Mouse (Mus musculus) spleen, embryonic (tissue): ENCODE results near the gene Iqcf4.
"Not testable (repeated sequence)": the region's sequence is repeated elsewhere in the genome, so short reads cannot be mapped to it uniquely, and the experiment has no call there.

Experiments
- CTCF ChIA-PET: fragments of 350-600 bp; sonication (Branson Sonifier 250); formaldehyde crosslinking; loops from one replicate; lab custom pipeline; 2022; lab: Charles Lee

Gene Iqcf4

DNA sequence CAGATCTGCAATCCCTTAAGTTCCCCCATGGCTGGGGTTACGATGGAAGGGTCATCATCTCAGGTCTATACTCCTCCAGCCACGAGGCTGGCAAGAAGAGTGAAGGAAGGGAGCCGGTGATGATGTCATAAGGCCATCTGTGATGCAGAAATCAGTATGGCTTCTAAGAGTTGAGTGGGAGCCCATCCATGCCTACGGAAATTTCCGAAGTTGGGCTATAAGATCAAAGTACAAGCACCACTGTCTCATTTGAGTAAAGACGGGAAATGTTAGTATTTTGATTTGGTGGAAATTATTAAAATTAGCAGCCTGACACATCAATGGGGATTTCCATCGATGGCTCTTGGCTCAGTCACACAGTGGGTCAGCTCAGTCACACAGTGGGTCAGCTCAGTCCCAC lies at the start of gene Iqcf4:
Iqcf4 (minus strand) TSS at position 101 of the 400 bp plus-strand sequence.
- CTCF ChIA-PET, result no interaction called here

- CTCF ChIA-PET, result no interaction called here
Measured at GRCm38 (mm10) chr9:106617496-106617895, 46.7 kb upstream of the Iqcf4 start.

- CTCF ChIA-PET, result no interaction called here
Measured at GRCm38 (mm10) chr9:106616306-106616705, 45.5 kb upstream of the Iqcf4 start.

DNA sequence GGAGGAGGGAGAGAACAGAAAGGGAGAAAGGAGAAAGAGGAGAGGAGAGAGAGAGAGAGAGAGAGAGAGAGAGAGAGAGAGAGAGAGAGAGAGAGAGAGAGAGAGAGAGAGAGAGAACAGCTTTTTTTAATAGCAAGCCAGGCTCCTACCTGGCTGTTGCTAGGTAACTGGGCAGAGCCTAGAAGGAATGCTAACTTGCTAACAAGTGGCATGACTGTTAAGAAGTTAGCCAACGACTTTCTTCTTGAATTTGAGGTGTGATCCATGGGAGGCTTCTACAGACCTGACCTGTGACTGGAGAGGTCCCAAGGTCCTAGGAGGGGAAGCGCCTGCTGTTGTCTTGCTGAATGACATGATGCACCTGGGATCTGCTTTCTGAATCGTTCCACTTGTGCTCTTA lies 43.8 kb upstream of the Iqcf4 start:
- CTCF ChIA-PET, result no interaction called here

DNA sequence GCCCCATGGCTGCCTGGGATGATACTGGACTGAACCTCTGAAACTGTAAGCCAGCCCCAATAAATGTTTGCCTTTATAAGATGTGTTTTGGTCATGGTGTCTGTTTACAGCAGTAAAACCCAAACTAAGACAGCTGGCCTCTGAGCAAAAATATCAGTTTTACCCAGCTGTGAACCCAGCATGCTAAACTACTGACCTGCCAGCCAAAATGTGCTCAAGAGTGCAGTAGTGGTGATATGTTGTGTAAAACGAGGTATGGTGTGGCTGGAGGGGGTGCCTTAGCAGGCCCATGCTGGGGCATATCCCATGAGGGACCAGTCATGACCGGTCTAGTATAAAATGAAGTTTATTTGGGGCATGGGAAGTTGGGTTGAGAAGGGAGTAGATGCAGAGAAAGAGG lies 43.2 kb upstream of the Iqcf4 start:
- CTCF ChIA-PET, result no interaction called here

DNA sequence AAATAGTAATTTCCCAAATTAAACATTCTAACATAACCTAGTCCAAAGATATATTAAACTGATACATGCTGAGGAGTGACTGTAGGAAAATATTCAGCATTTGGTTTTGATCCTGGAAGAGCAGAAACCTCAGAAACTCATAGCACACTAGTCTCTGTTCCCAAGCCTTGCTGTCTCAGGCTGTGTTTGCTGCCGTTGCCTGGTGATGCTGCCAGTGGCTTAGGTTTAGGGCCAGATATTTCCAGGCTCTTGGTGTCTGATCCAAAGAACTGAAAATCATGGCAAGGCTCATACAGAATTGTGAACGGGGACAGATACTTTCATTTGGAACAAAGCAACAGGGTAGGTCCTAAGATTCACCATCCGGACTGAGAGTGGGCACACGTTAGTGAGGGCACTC lies 39.9 kb upstream of the Iqcf4 start:
- CTCF ChIA-PET, result no interaction called here

DNA sequence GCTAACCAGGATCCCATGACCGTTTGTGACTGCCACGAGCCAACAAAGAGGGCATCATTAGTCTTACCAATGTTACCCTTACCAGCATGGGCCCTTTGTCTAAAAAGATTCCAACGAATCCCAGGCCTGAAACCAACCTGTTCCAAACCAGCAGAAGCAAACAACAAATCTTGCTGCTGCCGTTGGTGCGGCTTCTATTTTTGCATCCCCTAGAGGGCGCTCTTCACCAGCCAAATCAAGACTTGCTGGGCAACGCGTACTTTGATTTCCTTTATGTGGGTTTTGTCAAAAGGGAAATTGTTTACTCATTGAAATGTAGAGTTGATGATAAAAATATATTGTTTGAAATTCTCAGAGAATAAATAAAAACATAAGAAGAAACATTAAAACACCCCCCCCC lies 29.8 kb upstream of the Iqcf4 start:
- CTCF ChIA-PET, result no interaction called here

- CTCF ChIA-PET, result no interaction called here
Measured at GRCm38 (mm10) chr9:106598466-106598865, 27.7 kb upstream of the Iqcf4 start.

GRCm38 (mm10) chr9:106595836-106596235 lies 25.0 kb upstream of the Iqcf4 start:
- CTCF ChIA-PET, result no interaction called here

DNA sequence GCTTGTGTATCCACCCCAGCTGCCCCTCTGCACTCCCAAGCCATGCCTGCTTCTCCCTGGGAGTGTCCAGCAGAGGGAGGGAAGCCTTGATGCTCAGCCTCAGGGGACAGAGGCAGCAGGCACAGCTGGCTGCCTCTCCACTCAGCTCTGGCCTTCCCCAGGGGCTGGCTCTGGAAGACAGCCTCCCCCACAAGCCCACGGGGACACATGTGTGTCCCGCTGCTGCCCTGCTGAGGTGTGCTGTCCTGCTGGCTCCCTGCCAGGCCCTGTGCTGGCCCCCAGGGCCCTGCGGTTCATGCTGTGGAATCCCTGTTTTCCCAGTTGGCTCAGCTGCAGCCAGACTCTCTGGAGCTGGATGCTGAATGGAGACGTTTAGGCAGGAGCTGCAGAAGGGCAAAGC lies 24.6 kb upstream of the Iqcf4 start:
- CTCF ChIA-PET, result not testable (repeated sequence)

GRCm38 (mm10) chr9:106592158-106592557 lies 21.4 kb upstream of the Iqcf4 start:
- CTCF ChIA-PET, result no interaction called here

DNA sequence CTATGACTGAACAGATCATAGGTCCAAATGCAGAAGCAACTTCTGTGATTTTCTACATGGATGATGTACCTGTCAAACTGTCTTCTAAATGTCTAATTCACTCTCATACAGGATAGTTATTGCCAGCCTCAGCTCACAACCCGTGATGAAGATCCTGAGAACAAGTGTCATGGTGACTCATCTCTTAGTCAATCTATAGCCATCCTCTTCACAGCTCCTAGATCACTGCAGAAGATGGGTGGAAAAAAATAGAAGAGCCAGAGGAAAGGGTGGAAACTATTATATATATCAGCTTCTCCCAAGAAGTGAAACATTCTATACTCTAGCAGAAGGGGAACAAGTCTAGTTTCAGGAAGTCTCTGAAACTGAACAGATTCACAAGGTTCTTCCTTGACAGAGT lies 11.8 kb upstream of the Iqcf4 start:
- CTCF ChIA-PET, result no interaction called here

- CTCF ChIA-PET, result no interaction called here
Measured at GRCm38 (mm10) chr9:106580016-106580415, 9.2 kb upstream of the Iqcf4 start.

- CTCF ChIA-PET, result no interaction called here
Measured at GRCm38 (mm10) chr9:106576112-106576511, 5.3 kb upstream of the Iqcf4 start.

DNA sequence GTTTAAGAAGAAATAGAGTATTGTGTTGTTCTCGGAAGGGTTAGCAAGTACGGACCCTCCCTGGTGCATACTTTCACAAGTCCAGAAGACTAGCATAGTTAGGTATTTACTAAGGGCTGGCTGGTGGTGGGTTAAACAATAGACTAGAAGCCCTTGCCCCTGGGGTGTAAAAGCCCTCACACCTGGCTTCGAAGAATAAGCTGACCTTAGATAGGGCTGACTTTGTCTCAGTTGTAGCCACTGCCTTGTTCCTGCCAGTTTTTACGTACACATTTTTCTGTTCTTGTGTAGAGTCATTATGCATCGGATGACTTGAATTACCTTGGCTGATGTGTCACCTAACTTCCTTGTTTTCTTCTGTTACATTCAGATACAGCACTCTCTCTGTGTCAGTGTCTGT lies 2.6 kb upstream of the Iqcf4 start:
- CTCF ChIA-PET, result interaction anchor here (0.6 kb wide), 1 partner anchor 262 kb away, joined by 4 read pairs; no protein-coding TSS in a partner anchor

DNA sequence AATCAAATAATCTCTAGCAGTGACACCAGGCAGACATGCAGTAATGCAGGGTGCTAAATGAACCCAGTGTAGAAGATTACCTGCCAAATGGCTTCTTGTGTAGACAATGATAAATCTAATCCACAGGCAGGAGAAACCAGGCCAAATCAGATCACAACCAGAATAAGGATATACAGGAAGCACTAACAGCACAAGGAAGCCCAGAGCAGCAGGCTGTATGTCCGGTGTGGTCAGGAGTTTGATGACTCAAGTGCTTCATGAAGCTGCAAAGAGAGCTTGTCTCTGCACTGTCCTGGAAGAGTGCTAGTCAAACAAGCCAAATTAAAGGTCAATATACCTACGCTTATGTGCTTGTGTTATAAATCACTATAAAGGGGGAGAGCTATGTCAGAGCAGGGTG lies 1.4 kb upstream of the Iqcf4 start:
- CTCF ChIA-PET, result no interaction called here

DNA sequence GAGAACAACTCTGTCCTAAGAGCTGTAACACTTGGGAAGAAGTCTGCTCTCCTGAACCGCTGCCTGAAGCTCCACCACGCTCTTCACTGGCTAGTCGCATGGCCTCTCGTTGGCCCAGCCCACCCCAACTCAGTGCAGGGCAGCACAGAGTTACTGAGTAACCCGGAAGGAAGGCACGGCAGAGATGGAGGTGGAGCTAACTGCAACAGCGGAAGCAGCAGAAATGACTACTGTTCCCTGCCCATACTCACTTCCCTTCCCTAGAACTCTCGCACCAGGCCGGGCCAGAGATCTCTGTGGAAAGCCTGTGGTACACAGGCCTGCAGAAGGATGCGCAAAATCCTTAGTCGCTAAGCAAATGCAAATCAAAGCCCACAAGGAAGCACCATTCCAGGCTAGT lies 4.4 kb downstream of the Iqcf4 start:
- CTCF ChIA-PET, result no interaction called here

GRCm38 (mm10) chr9:106564025-106564424 lies 6.8 kb downstream of the Iqcf4 start:
- CTCF ChIA-PET, result no interaction called here

DNA sequence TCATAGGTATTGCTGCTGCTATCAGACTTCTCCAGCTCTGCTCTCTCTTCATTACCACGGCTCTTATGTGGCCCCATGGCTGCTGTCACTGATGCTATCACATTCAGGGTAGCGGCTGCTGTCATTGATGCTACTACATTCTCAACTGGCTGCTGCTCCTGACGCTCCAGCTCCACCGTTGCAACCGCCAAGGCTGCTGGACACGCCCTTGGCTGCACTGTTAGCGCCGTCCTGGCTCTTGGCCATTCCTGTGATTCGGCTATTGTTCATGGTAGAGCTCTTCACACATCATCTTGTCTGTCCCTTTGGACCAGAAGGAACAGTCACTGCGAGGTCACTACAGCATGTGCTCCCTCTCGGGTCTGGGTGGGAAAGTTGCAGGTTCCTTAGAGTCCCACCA lies 8.5 kb downstream of the Iqcf4 start:
- CTCF ChIA-PET, result no interaction called here

- CTCF ChIA-PET, result interaction anchor here (0.5 kb wide), 1 partner anchor 9 kb away, joined by 6 read pairs; no protein-coding TSS in a partner anchor
Measured at GRCm38 (mm10) chr9:106561531-106561930, 9.3 kb downstream of the Iqcf4 start, which contains the start of gene Iqcf3. TSS of gene Iqcf3 (minus strand) at chr9:106561631.

DNA sequence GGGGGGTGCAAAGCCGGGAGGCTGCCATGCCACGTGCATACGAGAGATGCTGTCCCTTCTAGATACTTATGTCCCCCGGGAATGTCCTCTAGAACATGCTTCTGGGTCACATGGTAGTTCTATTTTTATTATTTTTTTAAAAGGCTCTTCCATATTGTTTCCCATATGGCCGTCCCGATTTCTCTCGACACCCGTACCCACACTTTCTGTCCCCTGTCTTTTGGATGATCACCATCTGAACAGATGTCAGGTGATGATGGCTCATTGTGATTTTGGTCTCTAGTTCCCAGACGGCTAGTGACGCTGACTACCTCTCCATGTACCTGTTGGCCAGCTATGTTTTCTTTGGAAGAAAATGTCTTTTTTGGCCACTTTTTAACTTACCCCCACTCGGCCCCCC lies 35.8 kb downstream of the Iqcf4 start:
- CTCF ChIA-PET, result no interaction called here

- CTCF ChIA-PET, result no interaction called here
Measured at GRCm38 (mm10) chr9:106534296-106534695, 36.5 kb downstream of the Iqcf4 start.

- CTCF ChIA-PET, result no interaction called here
Measured at GRCm38 (mm10) chr9:106531833-106532232, 39.0 kb downstream of the Iqcf4 start.

DNA sequence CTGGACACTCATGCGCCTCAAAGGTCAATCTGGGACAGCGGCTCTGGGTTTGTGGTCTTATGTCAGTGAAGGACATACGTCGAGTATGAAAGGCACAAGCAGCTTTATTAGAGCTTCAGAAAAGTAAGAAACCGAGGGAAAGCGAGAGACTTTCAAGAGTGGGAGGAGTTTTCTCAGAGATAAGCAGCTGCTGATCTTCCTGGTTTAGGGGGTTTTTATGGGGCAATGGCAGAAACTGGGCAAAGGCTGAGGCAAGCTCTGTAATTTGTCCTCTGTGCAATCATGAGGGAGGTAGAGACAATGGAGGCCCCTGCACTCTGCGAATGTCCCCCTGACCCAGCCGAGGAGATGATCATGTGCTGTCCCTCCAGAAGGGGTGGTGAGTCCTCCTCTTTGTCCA lies 50.9 kb downstream of the Iqcf4 start:
- CTCF ChIA-PET, result no interaction called here

DNA sequence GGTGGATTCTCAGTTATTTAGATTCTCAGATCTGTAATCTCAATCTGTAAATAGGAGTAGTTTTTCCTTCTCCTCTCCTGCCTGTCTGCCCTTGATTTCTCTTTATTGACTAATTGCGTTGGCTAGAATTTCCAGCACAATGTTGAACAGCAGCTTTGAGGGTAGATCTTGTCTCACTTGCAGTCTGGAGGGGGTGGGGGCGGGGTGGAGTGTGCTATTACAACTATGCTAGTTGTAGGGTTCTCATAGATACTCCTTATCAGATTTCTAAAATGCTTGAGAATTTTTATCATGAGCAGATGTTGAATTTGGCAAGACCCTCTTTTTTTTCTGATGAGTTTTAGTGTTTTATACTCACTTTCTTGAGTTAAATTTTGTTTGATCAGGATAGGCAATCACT lies 51.4 kb downstream of the Iqcf4 start:
- CTCF ChIA-PET, result no interaction called here
